Mouse (Mus musculus): ENCODE results near the gene Tceal9. TPM values are rescaled to one million over a fixed set of nuclear protein-coding genes. Genes with fewer than 3 reads are reported as not detected.

Gene Tceal9
- polyA plus RNA-seq, 1 experiment from 2014 or later = 628 TPM

DNA sequence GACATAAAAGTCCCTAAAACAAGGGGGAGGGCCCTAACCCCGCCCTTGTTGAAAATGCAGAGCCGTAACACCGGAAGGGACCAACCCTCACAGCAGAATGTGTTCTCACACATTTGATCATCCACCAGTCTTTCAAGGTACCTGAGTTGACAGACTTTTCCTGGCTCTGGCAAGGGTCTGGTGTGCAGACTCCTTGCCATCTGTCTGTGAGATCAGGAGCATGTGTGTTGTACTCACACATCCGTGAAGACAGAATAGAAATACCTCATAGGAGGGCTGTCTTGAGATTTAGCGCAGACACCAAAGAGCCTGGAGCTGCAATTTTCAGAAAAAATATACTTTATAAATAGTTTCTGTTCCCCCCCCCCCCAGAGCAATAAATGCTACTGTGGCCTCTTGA is 34.5 kb downstream of the Tceal9 start:
- Histone ChIP-seq H3K4me2 (ENCODE audit: low read length) (no peak overlapping the region), H3K36me3 (ENCODE audit: control insufficient read depth, insufficient read depth, low read length) (no peaks in the 10 kb centered on the region), H3K4me3 (ENCODE audit: low read depth, low read length) (no peak overlapping the region), H3K9me3 (ENCODE audit: control insufficient read depth, low read length) (no peaks in the 10 kb centered on the region), H3K4me1 (replicated peaks; ENCODE audit: control insufficient read depth, insufficient read depth, low read length) (no peaks in the 10 kb centered on the region), H3K27me3 (replicated peaks; ENCODE audit: control insufficient read depth, insufficient read depth, low read length) (no peaks in the 10 kb centered on the region), H3K27ac (ENCODE audit: low read depth) (no peak overlapping the region), H3K9ac (ENCODE audit: low read length) (no peak overlapping the region)
- ATAC-seq (replicated peaks; ENCODE audit: low FRiP score, low TSS enrichment, low read depth) (no peak), DNase-seq (ENCODE audit: low spot score) (no peak)
- WGBS = 72% methylated on average over 5 of the region's 5 CpGs

- Histone ChIP-seq H3K27me3 (replicated peaks; ENCODE audit: control insufficient read depth, insufficient read depth, low read length) (no peaks in the 10 kb centered on the region), H3K9me3 (ENCODE audit: control insufficient read depth, low read length) (no peaks in the 10 kb centered on the region), H3K27ac (ENCODE audit: low read depth) (no peak overlapping the region), H3K4me2 (ENCODE audit: low read length) (no peak overlapping the region), H3K4me3 (ENCODE audit: low read depth, low read length) (no peak overlapping the region), H3K4me1 (replicated peaks; ENCODE audit: control insufficient read depth, insufficient read depth, low read length) (no peaks in the 10 kb centered on the region), H3K36me3 (ENCODE audit: control insufficient read depth, insufficient read depth, low read length) (no peaks in the 10 kb centered on the region), H3K9ac (ENCODE audit: low read length) (no peak overlapping the region)
- DNase-seq (ENCODE audit: low spot score) (no peak), ATAC-seq (replicated peaks; ENCODE audit: low FRiP score, low TSS enrichment, low read depth) (peak; percentile 75; the same call in 1 of the 2 replicates)
- 29% methylated on average over 8 of the region's 8 CpGs for WGBS
Measured at GRCm38 (mm10) chrX:136290817-136291281, 46.0 kb downstream of the Tceal9 start.

Other genes starting within 250 kb of the Tceal9 start
- 35.9 and 40.5 TPM in 2 replicates for gene Arxes1, start 211.7 kb upstream of the Tceal9 start, polyA plus RNA-seq (2014; fragmentation: Nextera tagmentation; extraction: Ambion mirVana)
- gene Bex2, start 176.8 kb upstream of the Tceal9 start, polyA plus RNA-seq (2014; fragmentation: Nextera tagmentation; extraction: Ambion mirVana) = 132 and 146 TPM in 2 replicates
- gene Nxf3, start 159.8 kb upstream of the Tceal9 start, polyA plus RNA-seq (2014; fragmentation: Nextera tagmentation; extraction: Ambion mirVana) = 0.09 and 0.15 TPM in 2 replicates
- 190 and 192 TPM in 2 replicates for gene Bex4, start 106.1 kb upstream of the Tceal9 start, polyA plus RNA-seq (2014; fragmentation: Nextera tagmentation; extraction: Ambion mirVana)
- gene Tceal8, start 72.7 kb upstream of the Tceal9 start, polyA plus RNA-seq (2014; fragmentation: Nextera tagmentation; extraction: Ambion mirVana) = 199 and 214 TPM in 2 replicates
- gene Tceal5, start 41.2 kb upstream of the Tceal9 start, polyA plus RNA-seq (2014; fragmentation: Nextera tagmentation; extraction: Ambion mirVana) = 1.2 and 1.8 TPM in 2 replicates
- gene Tceal7, start 30.3 kb upstream of the Tceal9 start, polyA plus RNA-seq (2014; fragmentation: Nextera tagmentation; extraction: Ambion mirVana) = 0.31 and 0.49 TPM in 2 replicates
- gene Bex1, start 29.6 kb upstream of the Tceal9 start, polyA plus RNA-seq (2014; fragmentation: Nextera tagmentation; extraction: Ambion mirVana) = 206 and 236 TPM in 2 replicates
- 460 and 504 TPM in 2 replicates for gene Bex3, start 25.2 kb downstream of the Tceal9 start, polyA plus RNA-seq (2014; fragmentation: Nextera tagmentation; extraction: Ambion mirVana)

Measured in intestine, embryonic 14.5 days (tissue).